Mouse (Mus musculus): ENCODE results near the gene Olfr1510. TPM values are rescaled to one million over a fixed set of nuclear protein-coding genes. Genes with fewer than 3 reads are reported as not detected.

Gene Olfr1510
- under 1 TPM in 1 of 2 experiments, not detected in 1; 0.38 TPM for polyA plus RNA-seq (2017; shearing (Covaris generic))

GRCm38 (mm10) chr14:52414273-52414672 lies at the start of gene Olfr1510:
Gene Olfr1510 (minus strand): TSS chr14:52414373.

GRCm38 (mm10) chr14:52442690-52443089 lies 28.5 kb upstream of the Olfr1510 start, which contains the start of gene Olfr1509:
Gene Olfr1509 (plus strand): TSS chr14:52442990.

GRCm38 (mm10) chr14:52397279-52397678 lies 16.9 kb downstream of the Olfr1510 start, which contains the start of gene Olfr1511:
Gene Olfr1511 (minus strand): TSS chr14:52397379.

GRCm38 (mm10) chr14:52379068-52379467 lies 35.1 kb downstream of the Olfr1510 start, which contains the start of gene Olfr1512:
Gene Olfr1512 (minus strand): TSS chr14:52379168.

Other genes with a start within 250 kb of the Olfr1510 start
- gene Supt16, start 217.0 kb downstream of the Olfr1510 start, polyA plus RNA-seq (2017; shearing (Covaris generic)), result 10 to 100 TPM; 20.2 to 21.9 TPM
- 10 to 100 TPM; 30.5 to 32.9 TPM for gene Chd8, start 156.6 kb downstream of the Olfr1510 start, polyA plus RNA-seq (2017; shearing (Covaris generic))
- gene Tox4, start 135.2 kb downstream of the Olfr1510 start, polyA plus RNA-seq (2017; shearing (Covaris generic)), result 10 to 100 TPM; 84.0 to 88.3 TPM
- gene Rab2b, start 134.8 kb downstream of the Olfr1510 start, polyA plus RNA-seq (2017; shearing (Covaris generic)), result 10 to 100 TPM; 15.0 to 22.1 TPM
- 10 to 100 TPM; 49.0 to 56.2 TPM for gene Mettl3, start 109.2 kb downstream of the Olfr1510 start, polyA plus RNA-seq (2017; shearing (Covaris generic))
- gene Sall2, start 85.6 kb downstream of the Olfr1510 start, polyA plus RNA-seq (2017; shearing (Covaris generic)), result 1 to 10 TPM; 2.1 to 4.3 TPM
- under 1 TPM in 1 of 2 experiments, not detected in 1; 0.10 TPM for gene Olfr1513, start 58.0 kb downstream of the Olfr1510 start, polyA plus RNA-seq (2017; shearing (Covaris generic))
- gene Olfr1512, start 35.2 kb downstream of the Olfr1510 start, polyA plus RNA-seq (2017; shearing (Covaris generic)), result not detected
- gene Olfr1511, start 17.0 kb downstream of the Olfr1510 start, polyA plus RNA-seq (2017; shearing (Covaris generic)), result under 1 TPM in 1 of 2 experiments, not detected in 1; 0.21 TPM
- gene Olfr1509, start 28.6 kb upstream of the Olfr1510 start, polyA plus RNA-seq (2017; shearing (Covaris generic)), result not detected
- under 1 TPM in 1 of 2 experiments, not detected in 1; 0.02 TPM for gene Olfr1508, start 53.1 kb upstream of the Olfr1510 start, polyA plus RNA-seq (2017; shearing (Covaris generic))
- gene Olfr1507, start 81.4 kb upstream of the Olfr1510 start, polyA plus RNA-seq (2017; shearing (Covaris generic)), result not detected

Data from activated CD4-positive, CD25-positive, alpha-beta regulatory T cell (primary cell).